Mouse (Mus musculus) neural tube, embryonic 15.5 days (tissue): Measurements from ENCODE around the gene Rpl36a-ps1. TPM values are rescaled to one million over a fixed set of nuclear protein-coding genes. Genes with fewer than 3 reads are reported as not detected.
"Not testable (repeated sequence)": the region's sequence is repeated elsewhere in the genome, so short reads cannot be mapped to it uniquely, and the experiment has no call there.

Source experiments
- ATAC-seq: fragments of 200-750 bp; cut with Nextera tagmentation; 2 replicates; pipeline ENCODE4 v1.8.0; 2017; ENCODE audit warnings: mild to moderate bottlenecking, moderate TSS enrichment, moderate library complexity; ENCODE audit not compliant: low FRiP score
- H3K27ac ChIP-seq: fragments of 300-500 bp; sonication (generic); replicated peaks from 2 replicates; pipeline ENCODE4 v1.5.1; 2015; ENCODE audit warnings: mild to moderate bottlenecking, inconsistent platforms
- H3K27me3 ChIP-seq: fragments of 300-500 bp; sonication (generic); replicated peaks from 2 replicates; pipeline ENCODE4 v1.6.1; 2015; ENCODE audit warnings: inconsistent platforms
- H3K36me3 ChIP-seq: fragments of 300-500 bp; sonication (generic); 2 replicates; pipeline ENCODE4 v1.6.1; 2015; ENCODE audit warnings: inconsistent platforms
- H3K4me1 ChIP-seq: fragments of 300-500 bp; sonication (generic); 2 replicates; pipeline ENCODE4 v1.6.1; 2015; ENCODE audit warnings: inconsistent platforms
- H3K4me2 ChIP-seq: fragments of 300-500 bp; sonication (generic); 2 replicates; pipeline ENCODE4 v1.6.1; 2015; ENCODE audit warnings: inconsistent platforms, mild to moderate bottlenecking, moderate library complexity
- H3K4me3 ChIP-seq: fragments of 300-500 bp; sonication (generic); replicated peaks from 2 replicates; pipeline ENCODE4 v1.5.1; 2015; ENCODE audit warnings: mild to moderate bottlenecking, inconsistent platforms
- H3K9ac ChIP-seq: fragments of 300-500 bp; sonication (generic); replicated peaks from 2 replicates; pipeline ENCODE4 v1.6.1; 2015; ENCODE audit warnings: mild to moderate bottlenecking, inconsistent platforms
- H3K9me3 ChIP-seq: fragments of 300-500 bp; sonication (generic); replicated peaks from 2 replicates; pipeline ENCODE4 v1.6.1; 2016; ENCODE audit warnings: inconsistent platforms
- WGBS: fragments of 180-500 bp; shearing (Covaris S2); methylation state at CpG from one replicate; pipeline ENCODE4 v1.1.7; 2015; ENCODE audit warnings: mixed read lengths; 5-methylcytosine and 5-hydroxymethylcytosine counted together
- polyA plus RNA-seq: library from polyadenylated mRNA; unstranded; fragments of >200 nt; fragmentation: Nextera tagmentation; extraction: Ambion mirVana; gene quantifications from 2 replicates; pipeline ENCODE4 v1.2.1, GENCODE M21; 2015

Gene Rpl36a-ps1
- polyA plus RNA-seq = 0.64 TPM in 1 of 2 replicates, not detected in the other

DNA sequence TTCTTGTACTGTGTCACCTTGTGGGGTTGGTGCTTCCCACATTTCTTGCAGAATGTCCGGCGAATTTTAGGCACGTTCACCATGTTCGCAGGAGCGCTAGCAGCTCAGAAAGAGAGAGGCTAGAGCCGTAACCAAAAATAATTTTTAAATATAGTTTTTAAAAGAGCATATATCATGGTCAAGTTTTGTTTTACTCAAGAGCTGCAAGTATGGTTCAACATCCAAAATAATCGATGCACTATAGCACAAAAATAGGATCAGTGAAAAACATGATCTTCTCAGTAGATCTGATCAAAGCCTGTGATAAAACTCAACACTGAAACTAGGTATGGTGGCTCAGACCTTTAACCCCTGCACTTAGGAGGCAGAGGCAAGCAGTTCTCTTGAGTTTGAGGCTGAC is at the start of gene Rpl36a-ps1:
Rpl36a-ps1 (minus strand) TSS at position 101 of the 400 bp plus-strand sequence.
- H3K4me1 ChIP-seq = no peaks in the 10 kb centered on the region
- no peak within 1 kb of the TSS for H3K9ac ChIP-seq
- H3K4me2 ChIP-seq = no peak within 1 kb of the TSS
- no peaks in the 10 kb centered on the region for H3K36me3 ChIP-seq
- WGBS = 95% methylated on average over 7 of the region's 7 CpGs
- ATAC-seq = no peak
- H3K27ac ChIP-seq = no peak within 1 kb of the TSS
- H3K4me3 ChIP-seq = no peak within 1 kb of the TSS
- no peaks in the 10 kb centered on the region for H3K9me3 ChIP-seq
- H3K27me3 ChIP-seq = no peaks in the 10 kb centered on the region

- H3K4me1 ChIP-seq = peaks cover 25% of the 10 kb centered on the region
- 0 out of 2 replicates have a peak overlapping the region, but pooled peaks have one; percentile 98 for H3K4me3 ChIP-seq
- H3K4me2 ChIP-seq = peak overlapping the region; percentile 77
- H3K27ac ChIP-seq = no peak overlapping the region
- WGBS = 33% methylated on average over 1 of the region's 1 CpGs
- no peak for ATAC-seq
- H3K9ac ChIP-seq = no peak overlapping the region
- no peaks in the 10 kb centered on the region for H3K27me3 ChIP-seq
- no peaks in the 10 kb centered on the region for H3K9me3 ChIP-seq
- no peaks in the 10 kb centered on the region; the same call in 1 of the 2 replicates for H3K36me3 ChIP-seq
Observed at GRCm38 (mm10) chr14:99043499-99043898, 49.4 kb upstream of the Rpl36a-ps1 start.

GRCm38 (mm10) chr14:99041416-99041815 is 47.3 kb upstream of the Rpl36a-ps1 start:
- Histone ChIP-seq H3K36me3 (peaks cover 4% of the 10 kb centered on the region; the same call in 1 of the 2 replicates), H3K4me2 (no peak overlapping the region), H3K9me3 (no peaks in the 10 kb centered on the region), H3K27ac (no peak overlapping the region), H3K4me1 (peaks cover 18% of the 10 kb centered on the region), H3K4me3 (no peak overlapping the region), H3K9ac (no peak overlapping the region), H3K27me3 (no peaks in the 10 kb centered on the region)
- ATAC-seq = no peak
- WGBS = 82% methylated on average over 4 of the region's 4 CpGs

DNA sequence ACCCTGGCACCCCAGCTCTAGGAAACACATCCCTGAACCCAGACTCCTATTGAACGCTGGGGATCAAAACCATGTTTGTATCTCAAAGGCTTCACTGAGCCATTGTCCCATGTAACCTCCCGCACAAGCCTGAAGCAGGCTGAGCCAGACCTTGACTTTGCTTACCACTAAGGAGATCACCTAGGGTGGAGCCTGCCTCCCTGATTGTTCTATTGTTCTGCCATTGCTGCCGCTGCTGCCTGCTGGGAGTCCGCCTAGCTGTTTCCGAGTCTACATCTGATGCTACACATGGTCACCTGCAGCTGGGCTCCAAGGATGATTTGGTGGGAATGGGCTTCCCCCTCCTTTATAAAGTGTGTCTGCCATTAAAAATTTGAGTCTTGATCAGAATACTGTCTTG is 45.2 kb upstream of the Rpl36a-ps1 start:
- peaks cover 10% of the 10 kb centered on the region for H3K4me1 ChIP-seq
- H3K36me3 ChIP-seq = peaks cover 11% of the 10 kb centered on the region
- H3K27me3 ChIP-seq, H3K9me3 ChIP-seq, ATAC-seq, H3K27ac ChIP-seq, H3K4me3 ChIP-seq, H3K9ac ChIP-seq, H3K4me2 ChIP-seq: not testable (repeated sequence)
- 50% methylated on average over 5 of the region's 5 CpGs for WGBS

GRCm38 (mm10) chr14:99037703-99038102 is 43.6 kb upstream of the Rpl36a-ps1 start:
- WGBS = 74% methylated on average over 2 of the region's 2 CpGs
- no peak for ATAC-seq
- no peak overlapping the region for H3K4me2 ChIP-seq
- H3K27ac ChIP-seq = no peak overlapping the region
- H3K4me3 ChIP-seq = no peak overlapping the region
- no peaks in the 10 kb centered on the region for H3K4me1 ChIP-seq
- no peaks in the 10 kb centered on the region for H3K27me3 ChIP-seq
- H3K9ac ChIP-seq = no peak overlapping the region
- H3K36me3 ChIP-seq = peaks cover 11% of the 10 kb centered on the region
- H3K9me3 ChIP-seq = no peaks in the 10 kb centered on the region

- no peak for ATAC-seq
- no peaks in the 10 kb centered on the region for H3K9me3 ChIP-seq
- no peak overlapping the region for H3K4me2 ChIP-seq
- WGBS = 68% methylated on average over 4 of the region's 4 CpGs
- H3K4me3 ChIP-seq = no peak overlapping the region
- peaks cover 11% of the 10 kb centered on the region for H3K36me3 ChIP-seq
- H3K27ac ChIP-seq = no peak overlapping the region
- no peak overlapping the region for H3K9ac ChIP-seq
- no peaks in the 10 kb centered on the region for H3K27me3 ChIP-seq
- no peaks in the 10 kb centered on the region for H3K4me1 ChIP-seq
Observed at GRCm38 (mm10) chr14:99036039-99036438, 41.9 kb upstream of the Rpl36a-ps1 start.

- not testable (repeated sequence) for H3K4me3 ChIP-seq, H3K4me2 ChIP-seq, H3K9ac ChIP-seq, H3K4me1 ChIP-seq, ATAC-seq, H3K9me3 ChIP-seq, H3K27me3 ChIP-seq, H3K27ac ChIP-seq
- WGBS = 92% methylated on average over 8 of the region's 8 CpGs
- H3K36me3 ChIP-seq = peaks cover 11% of the 10 kb centered on the region
Observed at GRCm38 (mm10) chr14:99034851-99035250, 40.7 kb upstream of the Rpl36a-ps1 start.

DNA sequence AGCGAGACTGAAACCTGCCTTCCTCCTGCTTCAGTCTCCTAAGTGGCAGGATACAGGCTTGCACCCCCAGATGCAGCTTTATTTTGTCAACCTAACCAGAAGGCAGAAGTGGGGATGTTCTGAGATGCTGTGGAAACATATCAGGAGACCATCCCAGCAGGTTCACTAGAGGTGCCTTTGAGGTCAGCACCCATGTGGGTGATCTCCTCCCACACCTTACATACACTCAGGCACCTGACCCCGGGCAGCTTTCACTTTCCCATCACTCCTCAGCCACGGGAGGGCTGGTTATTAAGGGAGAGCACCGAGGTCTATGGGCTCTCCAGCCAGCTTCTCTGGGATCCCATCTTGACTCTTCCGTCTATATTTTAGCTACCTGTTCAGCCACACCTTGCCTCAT is 38.5 kb upstream of the Rpl36a-ps1 start:
- H3K4me3 ChIP-seq = no peak overlapping the region
- H3K36me3 ChIP-seq = peaks cover 7% of the 10 kb centered on the region
- no peak overlapping the region for H3K4me2 ChIP-seq
- H3K9me3 ChIP-seq = no peaks in the 10 kb centered on the region
- no peak overlapping the region for H3K9ac ChIP-seq
- no peak for ATAC-seq
- H3K4me1 ChIP-seq = no peaks in the 10 kb centered on the region
- 83% methylated on average over 5 of the region's 5 CpGs for WGBS
- no peaks in the 10 kb centered on the region for H3K27me3 ChIP-seq
- no peak overlapping the region for H3K27ac ChIP-seq

- Histone ChIP-seq H3K27me3 (no peaks in the 10 kb centered on the region), H3K36me3 (peaks cover 7% of the 10 kb centered on the region), H3K4me3 (no peak overlapping the region), H3K27ac (no peak overlapping the region), H3K4me1 (no peaks in the 10 kb centered on the region), H3K9me3 (no peaks in the 10 kb centered on the region), H3K9ac (no peak overlapping the region), H3K4me2 (no peak overlapping the region)
- 79% methylated on average over 5 of the region's 5 CpGs for WGBS
- ATAC-seq = no peak
Observed at GRCm38 (mm10) chr14:99031337-99031873, 37.3 kb upstream of the Rpl36a-ps1 start.

GRCm38 (mm10) chr14:99029987-99030386 is 35.9 kb upstream of the Rpl36a-ps1 start:
- H3K9ac ChIP-seq = no peak overlapping the region
- no peaks in the 10 kb centered on the region for H3K4me1 ChIP-seq
- H3K4me2 ChIP-seq = no peak overlapping the region
- peaks cover 2% of the 10 kb centered on the region; the same call in 1 of the 2 replicates for H3K36me3 ChIP-seq
- WGBS = 87% methylated on average over 5 of the region's 5 CpGs
- ATAC-seq = no peak
- H3K4me3 ChIP-seq = no peak overlapping the region
- no peaks in the 10 kb centered on the region for H3K9me3 ChIP-seq
- no peaks in the 10 kb centered on the region for H3K27me3 ChIP-seq
- H3K27ac ChIP-seq = no peak overlapping the region

DNA sequence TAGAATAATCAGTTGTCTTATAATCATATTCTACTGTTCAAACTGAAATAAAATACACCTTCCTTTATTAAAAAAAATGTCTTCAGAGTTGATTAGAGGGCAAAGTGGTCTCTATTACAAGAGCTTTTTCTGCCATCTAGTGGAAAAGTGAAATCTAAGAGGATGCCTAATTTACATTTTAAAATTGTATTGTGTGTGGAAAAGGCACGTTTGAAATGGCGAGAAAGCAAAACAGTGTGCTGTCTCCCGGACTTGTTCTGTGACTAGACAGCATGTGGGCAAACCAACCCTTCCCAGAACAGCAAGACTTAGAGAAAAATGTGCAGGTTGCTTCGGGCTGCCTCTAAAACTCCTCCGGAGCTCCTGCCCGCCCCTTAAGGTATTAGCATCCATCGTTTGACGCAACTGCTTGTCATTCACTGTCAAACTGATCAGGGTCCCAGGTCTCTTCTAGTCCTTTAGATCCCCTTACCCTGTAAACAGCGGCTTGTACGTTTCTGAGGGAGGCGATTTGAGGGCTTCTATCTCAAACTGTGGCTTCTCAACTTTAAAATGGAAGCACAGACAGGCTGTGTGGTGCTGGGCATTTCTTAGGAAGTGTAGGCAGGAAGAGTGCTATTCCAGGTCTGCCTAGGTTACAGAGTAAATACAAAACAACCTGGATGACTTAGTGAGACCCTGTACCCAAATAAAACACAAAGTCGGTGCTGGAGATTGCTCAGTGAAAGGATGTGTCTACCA is 28.4 kb upstream of the Rpl36a-ps1 start:
- Histone ChIP-seq H3K4me2 (peak overlapping the region; percentile 51), H3K9me3 (no peaks in the 10 kb centered on the region), H3K4me3 (peak overlapping the region; percentile 28), H3K27ac (no peak overlapping the region), H3K27me3 (no peaks in the 10 kb centered on the region), H3K36me3 (no peaks in the 10 kb centered on the region), H3K9ac (no peak overlapping the region), H3K4me1 (0 out of 2 replicates have a peak, but pooled peaks cover 3% of the 10 kb centered on the region)
- peak; percentile 31; the same call in 1 of the 2 replicates for ATAC-seq
- WGBS = 45% methylated on average over 12 of the region's 12 CpGs
